Mouse (Mus musculus) B cell, adult 2 months (primary cell): ENCODE data around the gene Olig3.

Experiments used
- DNase-seq, 2 experiments: peaks; one replicate each; pipeline ENCODE4 v3.0.0; 2022

The Olig3 gene

DNA sequence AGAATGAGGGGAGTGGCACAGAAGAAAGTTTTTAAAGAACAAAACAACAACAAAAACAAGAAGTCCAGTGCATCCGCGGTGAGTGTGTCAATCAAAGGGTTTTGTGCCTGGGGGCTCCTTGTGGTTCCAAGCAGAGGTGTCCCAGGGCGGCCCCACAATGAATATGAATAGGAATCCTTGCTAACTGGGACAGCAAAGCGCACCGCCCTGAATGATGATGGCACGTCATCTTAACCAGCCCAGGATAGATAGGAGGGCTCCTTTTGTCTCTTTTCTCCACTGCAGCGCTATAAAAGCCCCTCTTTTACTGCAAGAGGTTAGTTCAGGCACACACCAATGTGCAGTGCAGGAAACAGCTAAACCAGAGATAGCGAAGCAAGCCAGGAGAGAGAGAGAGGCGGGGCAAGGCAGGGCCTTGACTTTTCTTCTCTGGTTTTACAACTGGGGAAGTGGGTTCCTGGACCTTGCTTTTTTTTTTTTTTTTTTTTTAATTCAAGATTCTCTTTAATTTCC is at the start of gene Olig3:
Gene Olig3, plus strand, starts transcription at position 463 of the 513 bp plus-strand sequence.
- no peak for DNase-seq

DNA sequence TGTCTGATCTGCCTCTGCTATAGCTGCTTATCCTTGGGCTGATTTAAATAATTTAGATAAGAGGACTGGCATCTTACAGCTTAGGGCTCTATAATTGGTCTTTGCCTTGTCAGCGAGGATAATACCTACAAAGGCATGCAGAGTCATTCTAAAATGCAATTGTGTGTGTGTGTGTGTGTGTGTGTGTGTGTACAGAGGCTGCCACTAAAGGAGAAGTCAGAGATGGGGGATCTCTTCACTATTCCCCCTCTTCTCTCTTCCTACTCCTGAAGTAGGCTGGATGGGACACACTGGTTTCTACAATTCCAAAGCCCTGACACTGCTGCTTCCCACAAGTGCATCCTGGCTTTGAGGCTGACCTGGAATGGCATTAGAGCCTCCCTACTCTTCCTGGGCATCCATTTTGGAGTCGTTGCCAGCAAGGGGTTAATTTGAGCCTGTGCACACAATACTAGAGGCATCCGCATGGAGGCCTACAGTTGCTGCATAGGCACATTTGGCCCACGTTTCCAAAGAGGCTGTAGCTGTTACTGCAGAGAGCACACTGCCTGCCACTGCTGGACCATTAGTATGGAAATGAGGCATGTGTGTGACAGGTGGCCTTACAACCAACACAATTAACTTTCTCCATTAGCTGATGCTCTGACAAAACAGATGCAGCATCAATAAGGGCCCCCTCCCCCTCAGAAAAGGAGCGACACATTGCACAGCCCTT is 46.5 kb upstream of the Olig3 start:
- no peak for DNase-seq

DNA sequence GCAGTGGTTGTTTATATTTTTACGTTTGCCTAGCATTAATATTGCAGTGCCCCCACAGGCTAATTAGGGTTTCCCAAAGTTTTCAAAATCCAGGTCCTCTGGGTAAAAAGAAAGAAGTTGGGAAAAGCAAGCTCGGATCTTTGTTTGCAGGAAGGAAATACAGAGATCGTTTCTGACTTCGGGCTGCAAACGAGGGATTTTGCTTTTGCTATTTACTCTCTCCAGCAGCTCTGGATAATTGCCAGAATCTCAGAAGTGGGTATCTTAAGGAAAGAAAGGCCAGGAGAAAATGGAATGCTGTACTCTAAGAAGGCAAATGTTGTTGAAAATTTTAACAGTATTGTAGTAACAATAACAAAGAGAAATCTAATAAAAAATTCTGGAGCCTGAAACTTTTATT is 45.9 kb upstream of the Olig3 start:
- DNase-seq, result no peak

DNA sequence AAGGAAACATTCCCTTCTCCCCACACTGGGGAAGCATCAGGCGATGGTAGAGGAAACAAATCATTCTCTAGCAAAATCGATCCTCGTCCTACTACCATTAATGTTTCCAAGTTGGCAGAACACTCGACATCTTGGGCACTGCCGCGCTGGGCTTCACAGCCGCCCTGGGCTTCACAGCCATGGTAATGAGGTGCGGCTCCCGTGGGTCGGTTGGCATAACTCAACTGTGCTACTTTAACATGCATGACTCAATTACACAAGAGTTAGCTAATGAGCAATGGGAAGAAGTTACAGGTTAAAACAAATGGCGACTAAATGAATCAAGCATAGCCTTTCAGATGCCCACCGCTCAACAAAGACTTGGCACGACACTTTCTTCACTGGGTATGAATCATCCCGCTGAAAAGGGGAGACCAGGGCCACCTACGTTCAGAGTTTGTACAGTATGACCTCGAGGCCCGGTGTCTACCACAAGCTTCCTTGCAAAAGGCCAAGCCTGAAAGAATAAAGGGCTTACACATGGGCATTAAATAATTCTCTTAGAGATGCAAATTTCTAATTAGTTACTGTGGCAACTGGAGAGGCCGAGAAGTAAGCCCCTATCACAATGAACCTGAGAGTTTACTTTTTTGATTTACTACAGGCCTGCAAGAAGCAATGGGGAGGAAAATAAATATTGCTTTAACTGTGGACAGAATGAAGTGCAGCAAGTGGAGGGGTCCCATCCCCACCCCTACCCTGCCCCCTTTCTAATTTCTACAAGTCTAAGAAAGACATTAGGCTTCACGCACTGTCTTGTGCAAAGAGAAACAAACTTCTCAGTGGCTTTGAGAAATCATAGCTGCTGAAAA is 38.1 kb upstream of the Olig3 start:
- DNase-seq, result no peak

DNA sequence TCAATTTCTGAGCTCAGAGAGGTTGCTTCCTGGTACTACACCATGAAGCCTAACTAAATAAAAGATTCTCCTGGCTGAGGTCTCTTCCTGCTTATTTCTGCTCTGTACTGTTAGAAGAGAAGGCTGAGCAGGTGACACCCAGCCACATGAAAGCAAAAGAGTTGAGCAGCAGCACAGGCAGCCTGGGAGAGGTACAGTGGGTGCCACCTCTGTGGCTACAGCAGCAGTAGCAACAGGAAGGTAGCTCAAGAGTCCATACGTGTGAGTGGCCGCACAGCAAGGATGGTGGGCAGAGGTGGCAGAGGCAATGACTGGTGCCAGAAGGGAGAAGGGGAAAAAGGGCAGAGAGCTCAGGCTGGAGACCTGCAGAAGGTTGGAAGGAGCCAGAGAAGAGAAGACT is 34.6 kb upstream of the Olig3 start:
- DNase-seq, result no peak

DNA sequence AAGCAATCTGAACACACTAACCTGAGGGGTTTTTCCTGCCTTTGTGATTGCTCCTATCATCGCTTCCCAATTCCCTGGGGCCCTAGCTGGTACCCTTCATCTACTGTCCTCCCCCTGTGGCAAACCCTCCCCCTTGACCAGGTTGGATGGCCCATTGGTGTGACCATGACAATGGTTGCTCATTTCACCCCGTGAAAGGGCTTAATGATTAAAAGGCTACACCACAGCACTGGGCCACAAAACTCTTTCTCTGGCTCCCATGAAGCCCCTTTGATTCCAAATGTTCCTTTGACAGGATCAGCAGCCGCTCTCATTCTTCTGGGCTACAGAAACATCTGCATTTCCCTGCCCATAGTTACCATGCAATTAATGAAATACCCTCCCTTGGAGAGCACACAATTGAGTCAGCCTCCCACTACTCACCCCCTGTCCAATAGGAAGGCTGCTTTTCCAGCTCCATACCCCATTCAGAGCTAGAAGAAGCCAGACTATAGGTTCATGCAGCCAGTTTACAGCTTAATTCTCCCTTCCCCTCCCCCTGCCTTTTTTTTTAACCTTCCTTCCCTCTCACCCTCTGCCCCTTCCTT is 27.0 kb upstream of the Olig3 start:
- no peak for DNase-seq

DNA sequence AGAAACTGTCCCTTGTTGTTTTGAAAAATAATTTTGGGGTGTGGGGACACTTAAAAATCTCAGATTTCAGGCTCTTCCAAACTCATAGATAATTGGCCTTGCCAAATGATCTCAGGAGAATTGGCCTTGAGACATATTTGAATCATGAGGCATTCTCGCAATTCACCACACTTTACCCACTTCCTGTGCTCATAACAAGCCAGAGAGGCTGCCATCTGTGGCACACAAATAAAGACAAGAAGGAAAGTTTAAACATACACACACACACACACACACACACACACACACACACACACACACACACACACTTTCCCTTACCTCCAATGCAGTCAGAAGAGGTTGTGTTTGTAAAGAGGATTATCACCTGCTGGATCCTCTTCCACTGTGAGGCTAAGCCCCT is 22.9 kb upstream of the Olig3 start:
- DNase-seq, result no peak

DNA sequence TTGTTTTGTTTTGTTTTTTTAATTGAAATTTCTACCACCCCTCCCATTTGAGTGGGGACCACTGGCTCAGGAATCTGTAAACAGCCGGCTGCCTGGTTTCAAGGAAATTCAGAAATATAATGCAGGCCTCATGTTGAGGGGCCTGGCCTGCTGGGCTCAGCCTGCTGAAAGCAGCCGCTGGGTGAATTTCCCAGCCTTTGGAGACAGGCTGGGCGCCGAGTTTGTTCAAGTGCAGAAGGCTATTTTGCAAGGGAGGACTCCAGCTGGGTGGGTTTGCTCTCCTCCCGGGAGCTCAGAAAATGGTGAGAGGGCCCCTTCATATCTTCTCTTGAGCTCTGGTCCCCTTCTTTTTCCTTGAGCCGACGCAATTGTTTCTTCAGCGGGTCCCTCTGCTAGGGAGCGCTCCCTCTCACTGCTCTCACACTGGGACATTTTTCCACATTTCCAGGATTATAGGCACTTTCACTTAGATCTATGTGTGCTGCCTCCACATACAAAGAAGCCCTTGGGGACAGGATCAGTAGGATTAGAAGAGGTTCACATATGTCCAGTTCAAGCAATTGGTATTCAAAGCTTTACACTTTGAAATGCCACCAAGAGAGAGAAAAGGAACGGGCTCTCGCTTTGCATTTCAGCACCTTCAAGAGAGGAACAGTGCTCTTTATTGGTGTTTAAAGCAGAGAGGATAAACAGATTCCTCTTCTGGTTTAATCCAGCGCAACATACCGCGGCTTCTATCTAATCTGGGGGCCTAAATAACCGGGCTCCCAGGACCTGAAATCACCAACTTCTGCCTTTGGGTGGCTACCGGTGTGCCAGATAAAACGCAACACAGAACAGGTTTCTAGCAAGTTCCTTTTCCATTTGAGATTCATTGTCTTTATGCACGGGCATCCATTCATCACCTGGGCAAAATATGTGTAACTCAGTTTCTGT is 17.4 kb upstream of the Olig3 start:
- no peak for DNase-seq

DNA sequence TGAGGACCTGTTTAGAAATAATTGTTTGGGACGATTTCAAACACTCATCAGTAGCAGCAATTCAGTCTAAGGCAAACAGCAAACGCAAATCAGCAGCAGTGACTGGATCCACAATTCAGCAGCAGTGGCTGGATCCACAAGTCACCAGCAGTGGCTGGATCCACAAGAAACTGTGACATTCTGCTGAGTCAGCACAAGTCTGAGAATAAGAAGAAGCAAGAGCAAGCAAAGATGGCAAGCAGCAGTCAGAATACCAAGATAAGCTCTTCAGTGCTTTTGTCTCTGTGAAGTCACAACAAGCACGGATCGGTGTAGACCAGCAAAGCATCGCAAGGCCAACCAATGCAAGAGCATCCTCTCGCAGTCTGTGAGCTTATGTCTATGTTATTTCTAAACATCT is 12.3 kb upstream of the Olig3 start:
- DNase-seq, result no peak

DNA sequence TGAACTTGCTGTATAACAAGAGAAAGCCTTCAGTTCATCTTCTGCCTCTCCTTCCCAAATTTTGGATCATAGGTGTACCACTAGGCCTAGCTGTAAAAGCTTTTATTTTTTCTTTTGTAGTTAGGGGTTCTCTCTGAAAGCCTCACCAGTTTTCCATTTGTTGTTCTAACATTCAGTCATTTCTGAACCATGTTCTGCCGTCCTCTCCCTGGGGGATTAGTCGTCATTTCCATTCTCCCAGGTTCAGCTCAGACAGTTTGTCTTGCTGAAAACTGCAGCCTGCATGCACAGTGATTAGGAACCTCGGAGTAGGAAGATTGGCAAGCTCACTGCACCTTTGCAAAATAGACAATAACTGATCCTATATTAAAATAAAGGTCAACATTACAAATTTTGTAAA is 7.0 kb upstream of the Olig3 start:
- DNase-seq, result no peak

DNA sequence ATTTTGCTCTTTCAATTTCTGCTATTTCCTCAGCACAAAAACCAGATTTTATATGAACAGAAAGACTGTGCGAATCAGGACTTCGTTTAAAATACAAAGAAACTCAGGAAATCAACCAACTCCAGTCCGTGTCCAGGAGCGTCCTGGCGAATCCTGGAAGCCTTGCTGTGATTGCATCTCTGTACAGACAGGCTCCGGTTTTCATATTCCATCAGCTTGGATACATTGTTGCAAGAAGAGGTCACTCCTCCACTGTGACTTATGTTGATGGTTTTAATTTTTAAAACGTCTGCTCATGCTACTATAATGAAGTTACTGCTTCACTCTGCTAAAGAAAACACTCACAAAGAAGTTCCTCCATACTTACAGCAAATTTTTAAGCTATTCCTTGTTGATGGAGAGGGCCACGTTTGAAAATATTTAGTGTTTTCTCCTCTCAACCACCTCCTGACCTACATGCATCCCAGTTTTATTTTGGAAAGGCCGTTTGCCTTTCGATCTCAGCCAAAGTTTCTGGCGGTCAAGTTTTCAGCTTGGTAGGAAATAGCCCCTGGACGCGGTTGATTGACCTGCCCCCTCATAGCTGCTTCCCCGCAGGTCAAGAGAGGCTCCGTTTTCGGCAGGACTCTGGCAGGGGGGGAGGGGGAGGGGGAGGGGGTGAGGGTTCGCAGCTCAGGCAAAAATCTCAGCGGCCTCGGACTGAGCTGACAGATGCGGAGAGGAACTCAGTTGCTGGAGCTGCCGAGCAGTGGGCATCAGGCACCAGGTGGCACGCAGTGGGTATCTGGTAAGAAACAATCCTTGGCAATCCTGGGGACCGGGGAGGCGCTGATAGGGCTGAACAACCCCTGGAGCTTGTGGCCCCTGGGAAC is 4.1 kb upstream of the Olig3 start:
- no peak for DNase-seq

DNA sequence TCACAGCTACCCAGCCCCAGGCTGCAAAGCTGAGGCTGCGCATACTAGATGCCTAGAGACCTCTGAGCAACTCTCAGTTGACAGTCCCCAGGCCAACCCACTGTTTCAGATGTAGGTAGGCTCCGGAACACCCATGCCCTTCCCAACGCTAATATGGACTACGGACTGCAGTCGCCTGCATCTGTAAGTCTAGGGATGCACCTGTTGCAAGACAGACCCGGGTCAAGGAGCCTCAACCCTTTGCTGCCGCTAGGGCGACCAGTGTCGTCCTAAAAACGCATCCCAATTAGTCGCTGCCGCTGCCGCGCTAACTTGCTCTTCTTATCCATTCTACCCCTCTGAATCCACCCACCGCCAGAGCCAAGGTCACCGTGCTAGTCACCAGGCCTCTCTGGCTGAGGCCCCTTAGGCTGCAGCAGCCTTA is 3.4 kb upstream of the Olig3 start:
- DNase-seq, result peak; percentile 24 to 39

DNA sequence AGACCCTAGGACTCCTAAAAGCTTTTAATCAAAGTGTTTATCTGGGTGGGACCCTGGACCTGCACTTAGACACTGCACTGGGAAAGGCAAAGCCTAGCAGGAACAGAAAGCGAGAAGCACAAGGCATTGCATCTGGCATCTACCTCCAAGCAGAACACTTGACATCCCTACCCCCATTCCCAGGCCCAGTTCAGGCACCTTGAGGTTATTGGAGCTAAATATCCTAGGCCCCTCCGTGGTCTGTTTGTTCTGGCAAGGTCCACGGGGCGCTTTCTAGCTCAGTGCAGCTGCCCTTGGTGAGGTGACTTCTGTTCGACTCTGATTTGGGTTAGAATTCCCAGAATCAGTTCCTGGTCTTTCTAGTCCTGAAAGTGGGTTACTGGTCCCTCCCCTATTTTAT is 2.7 kb upstream of the Olig3 start:
- DNase-seq, result no peak

DNA sequence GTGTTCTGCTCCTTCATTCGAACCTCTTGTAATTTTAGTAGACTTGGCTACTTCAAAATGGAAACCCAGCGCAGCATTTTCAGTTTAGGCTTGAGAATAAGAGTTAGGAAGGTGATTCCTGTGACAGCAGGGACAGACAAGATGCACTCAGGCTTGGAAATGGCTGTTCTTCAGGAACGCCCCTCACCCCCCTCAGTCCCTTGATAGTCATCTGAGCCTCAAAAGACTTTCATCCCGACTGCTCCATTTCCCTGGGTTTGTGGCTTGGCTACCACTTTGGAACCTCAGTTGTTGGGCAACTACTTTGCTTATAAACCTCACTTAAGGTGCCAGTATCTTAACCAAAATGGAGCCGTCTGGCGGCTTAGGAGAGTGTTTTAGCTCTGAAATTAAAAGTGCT is 2.2 kb upstream of the Olig3 start:
- no peak for DNase-seq

DNA sequence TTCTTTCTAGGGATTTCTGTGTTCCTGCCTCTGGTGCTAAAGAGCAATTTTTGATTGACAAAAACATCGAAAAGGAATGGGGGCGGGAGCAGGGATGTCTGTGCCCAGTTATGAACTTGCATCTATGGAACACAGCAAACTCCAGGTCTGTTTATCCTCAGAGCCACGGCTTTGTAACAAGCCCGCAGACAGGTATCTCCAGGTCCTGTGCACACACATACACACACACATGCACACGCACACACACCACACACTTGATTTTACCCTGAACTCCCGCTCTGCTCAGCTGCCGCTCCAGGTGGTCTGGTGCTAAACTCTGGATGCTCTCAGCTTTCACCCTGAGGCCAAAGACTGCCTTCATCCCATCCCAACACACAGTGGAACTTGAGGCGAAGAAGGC is 1.3 kb upstream of the Olig3 start:
- no peak for DNase-seq

DNA sequence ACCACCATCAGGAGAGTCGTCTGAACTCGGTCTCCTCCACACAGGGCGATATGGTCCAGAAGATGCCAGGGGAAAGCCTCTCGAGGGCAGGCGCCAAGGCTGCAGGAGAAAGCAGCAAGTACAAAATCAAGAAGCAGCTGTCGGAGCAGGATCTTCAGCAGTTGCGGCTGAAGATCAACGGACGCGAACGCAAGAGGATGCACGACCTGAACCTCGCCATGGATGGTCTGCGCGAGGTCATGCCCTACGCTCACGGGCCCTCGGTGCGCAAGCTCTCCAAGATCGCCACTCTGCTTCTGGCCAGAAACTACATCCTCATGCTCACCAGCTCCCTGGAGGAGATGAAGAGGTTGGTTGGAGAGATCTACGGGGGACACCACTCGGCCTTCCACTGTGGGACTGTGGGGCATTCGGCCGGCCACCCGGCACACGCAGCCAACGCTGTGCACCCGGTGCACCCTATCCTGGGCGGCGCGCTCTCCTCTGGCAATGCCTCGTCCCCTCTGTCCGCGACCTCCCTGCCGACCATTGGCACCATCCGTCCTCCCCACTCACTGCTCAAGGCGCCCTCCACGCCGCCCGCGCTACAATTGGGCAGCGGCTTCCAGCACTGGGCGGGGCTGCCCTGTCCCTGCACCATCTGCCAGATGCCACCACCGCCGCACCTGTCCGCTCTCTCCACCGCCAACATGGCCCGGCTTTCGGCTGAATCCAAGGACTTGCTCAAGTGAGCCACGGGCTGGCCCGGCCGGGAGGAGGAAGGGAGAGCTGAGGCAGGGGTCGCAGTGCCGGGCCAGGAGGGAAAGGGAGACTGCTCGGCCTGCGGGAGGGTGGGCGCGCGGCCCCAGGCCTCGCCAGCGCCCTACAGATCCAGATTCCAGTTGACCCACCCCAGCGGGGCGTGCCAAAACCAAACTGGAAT is 648 bp downstream of the Olig3 start:
- no peak for DNase-seq

DNA sequence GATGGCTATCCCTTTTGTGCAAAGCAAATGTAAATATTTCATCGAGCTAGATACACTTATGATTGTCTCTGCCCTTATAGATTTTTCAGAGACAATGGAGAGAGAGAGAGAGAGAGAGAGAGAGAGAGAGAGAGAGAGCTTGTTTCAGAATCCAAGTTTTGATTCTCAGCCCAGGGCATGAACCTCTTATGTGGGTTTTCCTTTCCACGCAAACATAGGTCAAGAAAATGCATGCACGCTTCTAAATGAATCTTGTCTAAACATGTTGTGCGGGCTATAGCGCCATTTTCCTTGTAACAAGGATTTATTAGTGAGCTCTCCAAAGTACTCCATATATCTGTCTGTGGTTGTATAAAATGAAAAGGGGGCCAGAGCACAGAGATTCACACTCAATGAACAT is 1.5 kb downstream of the Olig3 start:
- DNase-seq, result no peak

DNA sequence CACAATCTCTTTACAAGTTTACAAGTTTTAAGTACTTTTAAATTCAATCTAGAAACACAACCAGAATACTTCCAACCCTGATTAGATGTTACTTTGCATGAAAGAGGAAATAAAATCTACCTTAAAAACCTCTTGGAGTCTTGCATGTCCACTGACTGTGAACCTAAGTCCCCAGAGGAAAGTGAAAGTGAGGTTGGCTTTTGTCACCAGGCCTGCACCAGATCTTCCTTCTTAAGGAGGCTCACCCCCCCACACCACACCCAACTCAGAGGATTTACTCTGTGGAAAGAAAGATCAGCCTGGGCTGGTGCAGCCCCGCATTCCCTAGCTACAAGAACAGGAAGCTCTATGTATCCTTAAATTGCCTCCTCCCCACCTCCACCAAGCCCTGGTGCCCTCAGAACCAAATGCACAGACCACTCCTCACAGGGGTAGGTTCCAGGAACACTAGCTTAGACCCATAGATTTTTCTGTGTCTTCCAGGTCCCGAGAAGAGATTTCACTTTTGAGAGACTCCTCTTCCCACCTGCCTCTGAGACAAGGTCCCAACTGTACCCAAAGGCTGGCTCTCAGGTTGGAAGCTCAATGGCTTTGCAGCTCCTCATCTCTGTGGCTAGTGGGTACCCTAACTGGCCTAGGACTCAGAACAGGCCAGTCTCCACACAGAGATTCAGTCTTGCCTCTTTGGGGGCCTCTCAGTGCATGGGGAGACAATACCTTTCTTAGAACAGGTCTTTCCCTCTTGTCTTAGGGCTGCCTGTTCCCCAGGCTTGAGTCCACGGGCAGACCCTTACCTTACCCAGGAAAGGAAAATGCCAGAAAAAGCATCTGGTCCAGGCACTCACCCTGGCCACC is 4.3 kb downstream of the Olig3 start:
- DNase-seq, result peak; percentile 49 to 54

DNA sequence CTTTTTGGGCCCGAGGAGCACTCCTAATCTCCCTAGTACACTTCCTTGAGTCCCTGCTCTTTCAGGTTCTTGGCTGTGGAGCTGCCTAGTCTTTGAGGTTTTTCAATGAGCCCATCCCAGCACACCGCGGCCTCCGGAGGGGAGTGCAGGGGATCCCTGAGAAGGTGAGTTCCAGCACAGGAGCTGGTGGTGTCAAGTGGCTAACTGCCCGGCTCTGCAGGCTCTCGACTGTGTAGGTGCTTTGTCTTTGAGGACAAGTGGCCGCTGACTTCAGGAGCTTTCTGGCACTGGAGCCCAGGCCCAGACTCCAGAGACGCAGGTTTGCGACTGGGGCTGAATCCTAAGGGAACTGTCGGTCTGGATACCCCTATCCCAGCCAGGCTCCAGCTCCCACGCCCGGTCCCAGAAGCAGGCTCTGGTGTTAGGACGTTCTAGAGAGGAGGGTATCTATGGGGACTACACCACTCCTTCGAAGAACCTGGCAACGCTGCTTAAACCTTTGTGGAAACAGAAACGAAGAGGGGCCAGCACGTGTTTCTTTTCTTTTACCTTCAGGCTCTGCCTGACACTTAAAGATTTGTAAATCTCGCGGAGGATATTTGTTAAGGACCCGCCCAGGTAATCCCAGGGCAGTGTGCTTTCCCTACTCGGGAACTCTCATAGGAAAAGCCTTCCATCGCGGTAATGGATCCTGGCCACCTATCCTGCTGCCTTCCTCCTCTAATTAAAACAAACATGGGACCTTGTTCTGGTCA is 5.4 kb downstream of the Olig3 start:
- DNase-seq, result no peak
